Mouse (Mus musculus): ENCODE data around the gene Stard9. TPM values are rescaled to one million over a fixed set of nuclear protein-coding genes. Genes with fewer than 3 reads are reported as not detected.
A peak's percentile ranks its signal among the peaks of the same experiment; 100 is the strongest.

Stard9 gene
- polyA plus RNA-seq (2012; rRNA removed) = 4.4 and 5.3 TPM in 2 replicates

- no peaks in the 10 kb centered on the region for H3K36me3 ChIP-seq (ENCODE audit: control insufficient read depth, insufficient read depth, low read length)
- H3K4me1 ChIP-seq (ENCODE audit: control insufficient read depth, insufficient read depth, low read length) = 0 out of 2 replicates have a peak, but pooled peaks cover 2% of the 10 kb centered on the region
- no peaks in the 10 kb centered on the region for H3K27me3 ChIP-seq (replicated peaks; ENCODE audit: control insufficient read depth, insufficient read depth, low read length)
- WGBS = 4% methylated on average over 36 of the region's 36 CpGs
- H3K4me3 ChIP-seq (ENCODE audit: insufficient read depth, low read depth, low read length) = peak within 1 kb of the TSS; percentile 76
- peak; percentile 99 for DNase-seq
- TF ChIP-seq CTCF (conservative IDR thresholded peaks at IDR 0.05; ENCODE audit: insufficient read depth, insufficient read length, low read depth, low read length) (no peak), POLR2A (IDR thresholded peaks at IDR 0.05; ENCODE audit: low read depth, low read length) (no peak)
- H3K27ac ChIP-seq (ENCODE audit: insufficient read depth, low read depth, low read length) = peak within 1 kb of the TSS; percentile 27
These were observed at the start of gene Stard9 for GRCm38 (mm10) chr2:120628886-120629735. TSS of gene Stard9 (plus strand) at chr2:120629121.

GRCm38 (mm10) chr2:120589759-120590158 lies 39.2 kb upstream of the Stard9 start:
- TF ChIP-seq POLR2A (IDR thresholded peaks at IDR 0.05; ENCODE audit: low read depth, low read length) = no peak
- TF ChIP-seq CTCF (conservative IDR thresholded peaks at IDR 0.05; ENCODE audit: insufficient read depth, insufficient read length, low read depth, low read length) = no peak
- no peak overlapping the region for H3K4me3 ChIP-seq (ENCODE audit: insufficient read depth, low read depth, low read length)
- H3K36me3 ChIP-seq (ENCODE audit: control insufficient read depth, insufficient read depth, low read length) = peaks cover 3% of the 10 kb centered on the region
- no peak for DNase-seq
- 92% methylated on average over 5 of the region's 5 CpGs for WGBS
- no peaks in the 10 kb centered on the region for H3K27me3 ChIP-seq (replicated peaks; ENCODE audit: control insufficient read depth, insufficient read depth, low read length)
- H3K27ac ChIP-seq (ENCODE audit: insufficient read depth, low read depth, low read length) = no peak overlapping the region
- H3K4me1 ChIP-seq (ENCODE audit: control insufficient read depth, insufficient read depth, low read length) = peaks cover 3% of the 10 kb centered on the region; the same call in 1 of the 2 replicates

DNA sequence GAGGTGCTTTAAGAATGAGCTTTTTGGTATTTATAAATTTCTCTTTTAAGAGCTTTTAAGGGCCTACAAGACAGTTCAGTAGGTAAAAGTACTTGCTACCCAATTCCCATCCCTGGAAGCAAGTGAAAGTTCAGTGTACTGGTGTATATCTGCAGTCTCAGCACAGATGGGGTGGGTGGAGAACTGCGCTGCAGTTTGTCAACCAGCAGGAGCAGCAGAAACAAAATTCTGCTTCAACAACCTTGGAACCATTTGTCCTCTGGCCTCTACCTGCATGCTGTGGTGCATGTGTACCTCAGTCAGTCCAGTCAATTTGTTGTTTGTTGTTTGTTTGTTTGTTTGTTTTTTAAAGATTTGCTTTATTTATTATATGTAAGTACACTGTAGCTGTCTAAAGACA lies 36.7 kb upstream of the Stard9 start:
- 68% methylated on average over 1 of the region's 1 CpGs for WGBS

DNA sequence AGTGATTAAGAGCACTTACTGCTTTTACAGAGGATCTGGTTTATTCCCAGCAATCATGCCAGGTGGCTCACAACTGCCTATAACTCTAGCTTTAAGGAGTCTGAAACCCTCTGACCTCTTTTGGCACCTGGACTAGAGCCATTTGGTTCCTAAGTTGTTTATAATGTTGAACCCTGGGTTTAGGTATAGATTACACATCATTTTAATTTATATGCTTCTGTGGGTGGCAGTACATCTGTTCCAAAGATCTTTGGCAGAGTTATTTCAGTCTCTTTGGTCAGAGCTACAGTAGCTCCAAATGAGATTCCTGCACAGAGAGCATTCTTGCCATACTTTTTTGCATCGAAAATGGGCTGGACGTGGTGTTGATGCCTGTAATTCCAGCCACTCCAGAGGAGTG lies 31.2 kb upstream of the Stard9 start:
- H3K27ac ChIP-seq (ENCODE audit: insufficient read depth, low read depth, low read length) = no peak overlapping the region
- no peaks in the 10 kb centered on the region for H3K4me1 ChIP-seq (ENCODE audit: control insufficient read depth, insufficient read depth, low read length)
- DNase-seq = no peak
- WGBS = 51% methylated on average over 2 of the region's 2 CpGs
- TF ChIP-seq CTCF (conservative IDR thresholded peaks at IDR 0.05; ENCODE audit: insufficient read depth, insufficient read length, low read depth, low read length) = no peak
- TF ChIP-seq POLR2A (IDR thresholded peaks at IDR 0.05; ENCODE audit: low read depth, low read length) = no peak
- H3K27me3 ChIP-seq (replicated peaks; ENCODE audit: control insufficient read depth, insufficient read depth, low read length) = no peaks in the 10 kb centered on the region
- H3K4me3 ChIP-seq (ENCODE audit: insufficient read depth, low read depth, low read length) = no peak overlapping the region
- peaks cover 9% of the 10 kb centered on the region for H3K36me3 ChIP-seq (ENCODE audit: control insufficient read depth, insufficient read depth, low read length)

More for the DNA sequence above, 36.7 kb upstream of the Stard9 start:
- TF ChIP-seq CTCF (conservative IDR thresholded peaks at IDR 0.05; ENCODE audit: insufficient read depth, insufficient read length, low read depth, low read length) = no peak
- TF ChIP-seq POLR2A (IDR thresholded peaks at IDR 0.05; ENCODE audit: low read depth, low read length) = no peak
- H3K4me1 ChIP-seq (ENCODE audit: control insufficient read depth, insufficient read depth, low read length) = peaks cover 3% of the 10 kb centered on the region; the same call in 1 of the 2 replicates
- no peaks in the 10 kb centered on the region for H3K27me3 ChIP-seq (replicated peaks; ENCODE audit: control insufficient read depth, insufficient read depth, low read length)
- peaks cover 9% of the 10 kb centered on the region for H3K36me3 ChIP-seq (ENCODE audit: control insufficient read depth, insufficient read depth, low read length)
- H3K4me3 ChIP-seq (ENCODE audit: insufficient read depth, low read depth, low read length) = no peak overlapping the region
- H3K27ac ChIP-seq (ENCODE audit: insufficient read depth, low read depth, low read length) = no peak overlapping the region
- peak; percentile 42 for DNase-seq

DNA sequence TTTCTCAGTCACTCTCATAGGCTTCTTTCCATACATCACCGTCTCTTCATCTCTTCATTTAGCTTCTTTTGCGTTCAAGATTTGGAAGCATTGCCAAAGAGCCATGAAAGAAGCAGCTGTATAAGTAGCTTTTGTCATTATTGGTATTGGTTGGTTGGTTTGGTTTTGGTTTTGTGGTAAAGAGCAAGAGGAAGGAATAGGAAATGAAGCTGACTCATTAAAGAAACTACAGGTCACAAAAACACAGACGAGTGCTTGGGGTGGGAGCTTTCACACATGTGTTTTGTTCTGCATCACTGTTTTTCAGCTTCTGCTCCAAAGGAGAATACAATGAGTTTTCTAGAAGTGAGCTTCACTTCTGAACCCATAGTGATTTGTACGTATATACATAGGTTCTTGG lies 29.4 kb upstream of the Stard9 start:
- Histone ChIP-seq H3K27me3 (replicated peaks; ENCODE audit: control insufficient read depth, insufficient read depth, low read length) (no peaks in the 10 kb centered on the region), H3K4me1 (ENCODE audit: control insufficient read depth, insufficient read depth, low read length) (no peaks in the 10 kb centered on the region), H3K4me3 (ENCODE audit: insufficient read depth, low read depth, low read length) (no peak overlapping the region), H3K27ac (ENCODE audit: insufficient read depth, low read depth, low read length) (no peak overlapping the region), H3K36me3 (ENCODE audit: control insufficient read depth, insufficient read depth, low read length) (peaks cover 9% of the 10 kb centered on the region)
- TF ChIP-seq POLR2A (IDR thresholded peaks at IDR 0.05; ENCODE audit: low read depth, low read length) = no peak
- TF ChIP-seq CTCF (conservative IDR thresholded peaks at IDR 0.05; ENCODE audit: insufficient read depth, insufficient read length, low read depth, low read length) = no peak
- DNase-seq = no peak
- WGBS = 87% methylated on average over 4 of the region's 4 CpGs

DNA sequence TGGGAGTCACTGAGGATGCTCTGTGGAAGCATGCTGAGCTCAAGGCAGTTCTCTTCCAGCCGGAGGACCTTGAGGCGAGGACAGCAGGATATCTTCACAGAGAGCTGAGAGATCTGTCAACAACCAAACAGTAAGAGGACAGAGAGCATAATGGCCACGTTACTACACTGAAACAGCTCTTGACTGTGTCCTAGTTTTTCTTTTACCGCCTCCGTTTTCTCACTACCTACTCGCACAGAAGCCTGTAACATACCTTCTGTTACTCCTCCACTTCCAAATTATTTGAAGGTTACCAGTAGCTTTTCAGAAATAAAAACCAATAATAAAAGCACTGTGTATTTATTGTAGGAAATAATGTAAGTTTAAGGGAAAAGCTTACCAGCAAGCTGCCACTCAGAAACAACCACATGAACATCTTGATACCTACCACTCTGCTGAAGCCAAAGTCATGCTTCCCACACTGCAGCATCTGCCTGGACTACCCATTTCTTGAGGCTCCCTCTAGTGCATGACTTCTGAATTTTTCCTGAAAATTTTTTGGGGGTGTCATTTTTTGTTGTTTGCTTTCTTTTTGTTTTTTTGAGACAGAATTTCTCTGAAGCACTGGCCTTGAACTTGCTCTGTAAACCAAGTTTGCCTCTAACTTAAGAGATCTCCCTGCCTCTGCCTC lies 22.8 kb upstream of the Stard9 start:
- DNase-seq = peak; percentile 12
- Histone ChIP-seq H3K27me3 (replicated peaks; ENCODE audit: control insufficient read depth, insufficient read depth, low read length) (no peaks in the 10 kb centered on the region), H3K4me1 (ENCODE audit: control insufficient read depth, insufficient read depth, low read length) (0 out of 2 replicates have a peak, but pooled peaks cover 3% of the 10 kb centered on the region), H3K36me3 (ENCODE audit: control insufficient read depth, insufficient read depth, low read length) (peaks cover 1% of the 10 kb centered on the region), H3K27ac (ENCODE audit: insufficient read depth, low read depth, low read length) (no peak overlapping the region), H3K4me3 (ENCODE audit: insufficient read depth, low read depth, low read length) (no peak overlapping the region)
- peak; percentile 33; the same call in 1 of the 2 replicates for TF ChIP-seq CTCF (conservative IDR thresholded peaks at IDR 0.05; ENCODE audit: insufficient read depth, insufficient read length, low read depth, low read length)
- no peak for TF ChIP-seq POLR2A (IDR thresholded peaks at IDR 0.05; ENCODE audit: low read depth, low read length)
- 88% methylated on average over 6 of the region's 6 CpGs for WGBS
